Mouse (Mus musculus): Measurements from ENCODE around the gene Kbtbd12. TPM values are rescaled to one million over a fixed set of nuclear protein-coding genes. Genes with fewer than 3 reads are reported as not detected.

Gene Kbtbd12
- 0.21 TPM in 1 of 2 replicates, not detected in the other for polyA plus RNA-seq (2014; fragmentation: Nextera tagmentation; extraction: Ambion mirVana)

GRCm38 (mm10) chr6:88637611-88638301 is at the start of gene Kbtbd12:
Gene Kbtbd12 (minus strand): TSS chr6:88637950.
- Histone ChIP-seq H3K9ac (ENCODE audit: low read length) (no peak within 1 kb of the TSS), H3K27ac (ENCODE audit: low read depth, low read length) (no peak within 1 kb of the TSS), H3K36me3 (ENCODE audit: control insufficient read depth, insufficient read depth, low read length) (no peaks in the 10 kb centered on the region), H3K4me3 (ENCODE audit: low read depth, low read length) (no peak within 1 kb of the TSS), H3K4me2 (ENCODE audit: low read depth, low read length, severe bottlenecking) (no peak within 1 kb of the TSS), H3K27me3 (ENCODE audit: control insufficient read depth, insufficient read depth, low read length) (no peaks in the 10 kb centered on the region), H3K4me1 (replicated peaks; ENCODE audit: control insufficient read depth, insufficient read depth, low read length) (peaks cover 4% of the 10 kb centered on the region; the same call in 1 of the 2 replicates), H3K9me3 (ENCODE audit: control insufficient read depth, low read length) (peaks cover 3% of the 10 kb centered on the region; the same call in 1 of the 2 replicates)
- DNase-seq (ENCODE audit: low spot score) = no peak
- no peak for ATAC-seq (replicated peaks; ENCODE audit: low FRiP score)
- WGBS = 99% methylated on average over 5 of the region's 5 CpGs

- Histone ChIP-seq H3K9ac (ENCODE audit: low read length) (no peak overlapping the region), H3K27ac (ENCODE audit: low read depth, low read length) (no peak overlapping the region), H3K36me3 (ENCODE audit: control insufficient read depth, insufficient read depth, low read length) (no peaks in the 10 kb centered on the region), H3K27me3 (ENCODE audit: control insufficient read depth, insufficient read depth, low read length) (no peaks in the 10 kb centered on the region), H3K4me1 (replicated peaks; ENCODE audit: control insufficient read depth, insufficient read depth, low read length) (no peaks in the 10 kb centered on the region), H3K9me3 (ENCODE audit: control insufficient read depth, low read length) (no peaks in the 10 kb centered on the region), H3K4me3 (ENCODE audit: low read depth, low read length) (no peak overlapping the region), H3K4me2 (ENCODE audit: low read depth, low read length, severe bottlenecking) (no peak overlapping the region)
- DNase-seq (ENCODE audit: low spot score) (no peak), ATAC-seq (replicated peaks; ENCODE audit: low FRiP score) (no peak)
- WGBS = 63% methylated on average over 7 of the region's 7 CpGs
Measured at GRCm38 (mm10) chr6:88683380-88684053, 45.8 kb upstream of the Kbtbd12 start.

- Histone ChIP-seq H3K4me1 (replicated peaks; ENCODE audit: control insufficient read depth, insufficient read depth, low read length) (no peaks in the 10 kb centered on the region), H3K4me3 (ENCODE audit: low read depth, low read length) (no peak overlapping the region), H3K9me3 (ENCODE audit: control insufficient read depth, low read length) (no peaks in the 10 kb centered on the region), H3K27ac (ENCODE audit: low read depth, low read length) (no peak overlapping the region), H3K9ac (ENCODE audit: low read length) (no peak overlapping the region), H3K36me3 (ENCODE audit: control insufficient read depth, insufficient read depth, low read length) (no peaks in the 10 kb centered on the region), H3K27me3 (ENCODE audit: control insufficient read depth, insufficient read depth, low read length) (no peaks in the 10 kb centered on the region), H3K4me2 (ENCODE audit: low read depth, low read length, severe bottlenecking) (no peak overlapping the region)
- 90% methylated on average over 3 of the region's 3 CpGs for WGBS
- DNase-seq (ENCODE audit: low spot score) (no peak), ATAC-seq (replicated peaks; ENCODE audit: low FRiP score) (no peak)
Measured at GRCm38 (mm10) chr6:88681026-88681425, 43.3 kb upstream of the Kbtbd12 start.

- 75% methylated on average over 2 of the region's 2 CpGs for WGBS
- no peaks in the 10 kb centered on the region for H3K4me1 ChIP-seq (replicated peaks; ENCODE audit: control insufficient read depth, insufficient read depth, low read length)
- H3K27ac ChIP-seq (ENCODE audit: low read depth, low read length) = no peak overlapping the region
- H3K9me3 ChIP-seq (ENCODE audit: control insufficient read depth, low read length) = no peaks in the 10 kb centered on the region
- no peak for ATAC-seq (replicated peaks; ENCODE audit: low FRiP score)
- H3K36me3 ChIP-seq (ENCODE audit: control insufficient read depth, insufficient read depth, low read length) = no peaks in the 10 kb centered on the region
- H3K27me3 ChIP-seq (ENCODE audit: control insufficient read depth, insufficient read depth, low read length) = no peaks in the 10 kb centered on the region
- H3K4me2 ChIP-seq (ENCODE audit: low read depth, low read length, severe bottlenecking) = no peak overlapping the region
- no peak overlapping the region for H3K9ac ChIP-seq (ENCODE audit: low read length)
- no peak overlapping the region for H3K4me3 ChIP-seq (ENCODE audit: low read depth, low read length)
- no peak for DNase-seq (ENCODE audit: low spot score)
Measured at GRCm38 (mm10) chr6:88677738-88678137, 40.0 kb upstream of the Kbtbd12 start.

DNA sequence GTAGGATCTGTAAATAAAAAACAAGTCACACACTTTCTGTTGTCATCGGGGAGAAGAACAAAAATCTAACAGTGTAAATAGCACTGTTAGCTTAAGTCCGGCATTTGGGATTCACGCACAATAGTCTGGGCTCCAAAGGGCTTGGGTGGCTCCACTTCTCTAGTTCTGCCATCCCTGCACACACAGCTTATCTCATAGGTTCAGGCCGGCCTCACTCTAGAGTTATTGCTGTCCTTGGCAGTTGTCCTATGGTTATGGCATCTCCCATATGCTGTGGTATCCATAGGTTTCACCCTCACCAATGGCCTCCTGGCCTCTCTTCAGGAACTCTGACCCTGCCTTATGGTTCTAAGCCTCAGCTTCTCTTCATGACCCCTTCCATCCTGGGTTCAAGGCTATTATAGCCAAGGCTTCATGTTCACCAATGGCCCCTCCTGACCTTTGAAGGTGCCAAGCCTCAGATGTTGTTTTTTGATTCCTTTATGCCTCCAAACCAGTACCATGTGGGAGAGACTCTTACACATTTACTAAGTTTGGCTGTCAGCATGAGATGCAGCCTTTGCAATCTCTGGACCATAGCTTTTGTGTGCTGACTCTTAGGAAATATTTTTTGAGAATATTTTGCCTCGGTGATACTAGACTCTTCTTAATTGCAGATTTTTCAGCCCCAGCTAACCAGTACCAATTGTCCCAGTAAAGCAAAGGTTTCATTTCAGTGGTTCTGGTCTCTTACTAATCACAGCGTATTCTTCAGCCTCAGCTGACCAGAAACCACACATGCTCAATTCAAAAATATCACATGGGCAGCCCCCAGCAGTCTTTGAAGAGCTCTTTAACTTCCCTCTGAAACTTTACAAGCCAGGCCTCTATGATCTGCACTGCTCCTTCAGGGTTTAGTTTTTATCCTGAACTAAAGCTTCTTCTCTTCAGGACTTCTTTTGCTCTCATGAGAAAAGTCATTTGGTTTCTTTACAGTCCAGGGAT is 39.3 kb upstream of the Kbtbd12 start:
- Histone ChIP-seq H3K4me1 (replicated peaks; ENCODE audit: control insufficient read depth, insufficient read depth, low read length) (no peaks in the 10 kb centered on the region), H3K36me3 (ENCODE audit: control insufficient read depth, insufficient read depth, low read length) (no peaks in the 10 kb centered on the region), H3K4me3 (ENCODE audit: low read depth, low read length) (no peak overlapping the region), H3K9ac (ENCODE audit: low read length) (no peak overlapping the region), H3K9me3 (ENCODE audit: control insufficient read depth, low read length) (no peaks in the 10 kb centered on the region), H3K4me2 (ENCODE audit: low read depth, low read length, severe bottlenecking) (no peak overlapping the region), H3K27me3 (ENCODE audit: control insufficient read depth, insufficient read depth, low read length) (no peaks in the 10 kb centered on the region), H3K27ac (ENCODE audit: low read depth, low read length) (no peak overlapping the region)
- 89% methylated on average over 6 of the region's 6 CpGs for WGBS
- DNase-seq (ENCODE audit: low spot score) = no peak
- no peak for ATAC-seq (replicated peaks; ENCODE audit: low FRiP score)

- Histone ChIP-seq H3K4me2 (ENCODE audit: low read depth, low read length, severe bottlenecking) (no peak overlapping the region), H3K9me3 (ENCODE audit: control insufficient read depth, low read length) (no peaks in the 10 kb centered on the region), H3K27ac (ENCODE audit: low read depth, low read length) (no peak overlapping the region), H3K9ac (ENCODE audit: low read length) (no peak overlapping the region), H3K4me3 (ENCODE audit: low read depth, low read length) (no peak overlapping the region), H3K27me3 (ENCODE audit: control insufficient read depth, insufficient read depth, low read length) (no peaks in the 10 kb centered on the region), H3K4me1 (replicated peaks; ENCODE audit: control insufficient read depth, insufficient read depth, low read length) (no peaks in the 10 kb centered on the region), H3K36me3 (ENCODE audit: control insufficient read depth, insufficient read depth, low read length) (no peaks in the 10 kb centered on the region)
- DNase-seq (ENCODE audit: low spot score) = no peak
- no peak for ATAC-seq (replicated peaks; ENCODE audit: low FRiP score)
- WGBS = 95% methylated on average over 2 of the region's 2 CpGs
Measured at GRCm38 (mm10) chr6:88675815-88676214, 38.1 kb upstream of the Kbtbd12 start.

GRCm38 (mm10) chr6:88662284-88662683 is 24.5 kb upstream of the Kbtbd12 start:
- no peak for ATAC-seq (replicated peaks; ENCODE audit: low FRiP score)
- WGBS = 82% methylated on average over 3 of the region's 3 CpGs

DNA sequence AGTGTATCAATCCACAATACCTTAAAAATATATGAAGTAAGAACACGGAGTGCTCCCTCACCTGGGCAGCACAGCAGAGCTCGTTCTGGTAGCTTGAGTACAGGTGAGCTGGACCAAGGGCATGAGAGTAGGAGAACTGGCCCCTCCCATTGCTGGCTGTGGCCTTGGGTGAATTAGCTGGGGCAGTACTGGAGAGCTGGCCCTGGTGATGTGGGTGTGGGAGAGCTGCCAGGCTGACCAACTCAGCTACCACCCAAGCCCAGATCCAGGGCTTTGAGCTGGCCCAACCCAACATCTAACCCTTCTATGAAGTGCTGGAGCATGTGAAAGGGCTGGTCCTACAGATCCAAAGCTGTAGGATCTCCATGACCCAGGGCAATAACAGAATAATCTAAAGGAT is 23.9 kb upstream of the Kbtbd12 start:
- ATAC-seq (replicated peaks; ENCODE audit: low FRiP score) = no peak
- H3K27ac ChIP-seq (ENCODE audit: low read depth, low read length) = no peak overlapping the region
- H3K9ac ChIP-seq (ENCODE audit: low read length) = no peak overlapping the region
- DNase-seq (ENCODE audit: low spot score) = no peak
- no peaks in the 10 kb centered on the region for H3K9me3 ChIP-seq (ENCODE audit: control insufficient read depth, low read length)
- WGBS = 78% methylated on average over 2 of the region's 2 CpGs
- no peak overlapping the region for H3K4me2 ChIP-seq (ENCODE audit: low read depth, low read length, severe bottlenecking)
- H3K36me3 ChIP-seq (ENCODE audit: control insufficient read depth, insufficient read depth, low read length) = no peaks in the 10 kb centered on the region
- no peaks in the 10 kb centered on the region for H3K27me3 ChIP-seq (ENCODE audit: control insufficient read depth, insufficient read depth, low read length)
- H3K4me1 ChIP-seq (replicated peaks; ENCODE audit: control insufficient read depth, insufficient read depth, low read length) = no peaks in the 10 kb centered on the region
- no peak overlapping the region for H3K4me3 ChIP-seq (ENCODE audit: low read depth, low read length)

More at GRCm38 (mm10) chr6:88662284-88662683, 24.5 kb upstream of the Kbtbd12 start:
- Histone ChIP-seq H3K9ac (ENCODE audit: low read length) (no peak overlapping the region), H3K4me2 (ENCODE audit: low read depth, low read length, severe bottlenecking) (no peak overlapping the region), H3K27me3 (ENCODE audit: control insufficient read depth, insufficient read depth, low read length) (no peaks in the 10 kb centered on the region), H3K9me3 (ENCODE audit: control insufficient read depth, low read length) (no peaks in the 10 kb centered on the region), H3K36me3 (ENCODE audit: control insufficient read depth, insufficient read depth, low read length) (no peaks in the 10 kb centered on the region), H3K4me1 (replicated peaks; ENCODE audit: control insufficient read depth, insufficient read depth, low read length) (no peaks in the 10 kb centered on the region), H3K4me3 (ENCODE audit: low read depth, low read length) (no peak overlapping the region), H3K27ac (ENCODE audit: low read depth, low read length) (no peak overlapping the region)
- DNase-seq (ENCODE audit: low spot score) = no peak
